Mouse (Mus musculus): Measurements from ENCODE around the gene Anks1b. TPM values are rescaled to one million over a fixed set of nuclear protein-coding genes. Genes with fewer than 3 reads are reported as not detected.

The Anks1b gene
- polyA plus RNA-seq, 1 experiment from 2014 or later, result 1.9 TPM

- Histone ChIP-seq H3K27me3 (replicated peaks) (no peaks in the 10 kb centered on the region), H3K36me3 (no peaks in the 10 kb centered on the region), H3K9me3 (no peaks in the 10 kb centered on the region), H3K4me2 (no peak overlapping the region), H3K9ac (no peak overlapping the region), H3K4me3 (replicated peaks) (no peak overlapping the region), H3K4me1 (no peaks in the 10 kb centered on the region), H3K27ac (no peak overlapping the region)
- no peak for ATAC-seq (ENCODE audit: insufficient read depth, low FRiP score, low read depth)
- WGBS, result 51% methylated on average over 7 of the region's 7 CpGs
Measured at GRCm38 (mm10) chr10:90771046-90771445, 897.7 kb downstream of the Anks1b start.

GRCm38 (mm10) chr10:90771471-90772226 lies 898.3 kb downstream of the Anks1b start:
- Histone ChIP-seq H3K4me1 (no peaks in the 10 kb centered on the region), H3K9ac (no peak overlapping the region), H3K4me3 (replicated peaks) (no peak overlapping the region), H3K36me3 (no peaks in the 10 kb centered on the region), H3K27ac (no peak overlapping the region), H3K27me3 (replicated peaks) (no peaks in the 10 kb centered on the region), H3K9me3 (no peaks in the 10 kb centered on the region), H3K4me2 (no peak overlapping the region)
- no peak for ATAC-seq (ENCODE audit: insufficient read depth, low FRiP score, low read depth)
- 9% methylated on average over 15 of the region's 15 CpGs for WGBS

GRCm38 (mm10) chr10:90779561-90780400 lies 906.5 kb downstream of the Anks1b start:
- ATAC-seq (ENCODE audit: insufficient read depth, low FRiP score, low read depth), result no peak
- WGBS, result 54% methylated on average over 13 of the region's 13 CpGs
- Histone ChIP-seq H3K9me3 (no peaks in the 10 kb centered on the region), H3K4me2 (no peak overlapping the region), H3K4me1 (no peaks in the 10 kb centered on the region), H3K4me3 (replicated peaks) (no peak overlapping the region), H3K9ac (no peak overlapping the region), H3K27me3 (replicated peaks) (no peaks in the 10 kb centered on the region), H3K27ac (no peak overlapping the region), H3K36me3 (no peaks in the 10 kb centered on the region)

- 66% methylated on average over 4 of the region's 4 CpGs for WGBS
- no peak overlapping the region for H3K9ac ChIP-seq
- H3K4me3 ChIP-seq (replicated peaks), result no peak overlapping the region
- no peak overlapping the region for H3K27ac ChIP-seq
- no peaks in the 10 kb centered on the region for H3K27me3 ChIP-seq (replicated peaks)
- no peaks in the 10 kb centered on the region for H3K36me3 ChIP-seq
- no peak for ATAC-seq (ENCODE audit: insufficient read depth, low FRiP score, low read depth)
- H3K4me1 ChIP-seq, result no peaks in the 10 kb centered on the region
- no peaks in the 10 kb centered on the region for H3K9me3 ChIP-seq
- H3K4me2 ChIP-seq, result no peak overlapping the region
Measured at GRCm38 (mm10) chr10:90784981-90785650, 911.8 kb downstream of the Anks1b start.

GRCm38 (mm10) chr10:90785680-90786079 lies 912.4 kb downstream of the Anks1b start:
- no peak overlapping the region for H3K27ac ChIP-seq
- H3K9ac ChIP-seq, result no peak overlapping the region
- no peak for ATAC-seq (ENCODE audit: insufficient read depth, low FRiP score, low read depth)
- H3K36me3 ChIP-seq, result no peaks in the 10 kb centered on the region
- no peaks in the 10 kb centered on the region for H3K27me3 ChIP-seq (replicated peaks)
- H3K4me3 ChIP-seq (replicated peaks), result no peak overlapping the region
- H3K9me3 ChIP-seq, result no peaks in the 10 kb centered on the region
- no peaks in the 10 kb centered on the region for H3K4me1 ChIP-seq
- 85% methylated on average over 8 of the region's 8 CpGs for WGBS
- H3K4me2 ChIP-seq, result no peak overlapping the region

GRCm38 (mm10) chr10:90803112-90803511 lies 929.8 kb downstream of the Anks1b start:
- Histone ChIP-seq H3K4me1 (no peaks in the 10 kb centered on the region), H3K36me3 (no peaks in the 10 kb centered on the region), H3K4me3 (replicated peaks) (no peak overlapping the region), H3K27ac (no peak overlapping the region), H3K9ac (no peak overlapping the region), H3K27me3 (replicated peaks) (no peaks in the 10 kb centered on the region), H3K4me2 (no peak overlapping the region), H3K9me3 (no peaks in the 10 kb centered on the region)
- WGBS, result 47% methylated on average over 6 of the region's 6 CpGs
- ATAC-seq (ENCODE audit: insufficient read depth, low FRiP score, low read depth), result no peak

GRCm38 (mm10) chr10:90804602-90805095 lies 931.3 kb downstream of the Anks1b start:
- Histone ChIP-seq H3K36me3 (no peaks in the 10 kb centered on the region), H3K4me2 (no peak overlapping the region), H3K4me3 (replicated peaks) (no peak overlapping the region), H3K27me3 (replicated peaks) (no peaks in the 10 kb centered on the region), H3K9ac (no peak overlapping the region), H3K9me3 (no peaks in the 10 kb centered on the region), H3K4me1 (no peaks in the 10 kb centered on the region), H3K27ac (no peak overlapping the region)
- ATAC-seq (ENCODE audit: insufficient read depth, low FRiP score, low read depth), result no peak
- WGBS, result 30% methylated on average over 4 of the region's 4 CpGs

- no peak for ATAC-seq (ENCODE audit: insufficient read depth, low FRiP score, low read depth)
- Histone ChIP-seq H3K27me3 (replicated peaks) (no peaks in the 10 kb centered on the region), H3K4me3 (replicated peaks) (no peak overlapping the region), H3K9me3 (no peaks in the 10 kb centered on the region), H3K27ac (no peak overlapping the region), H3K4me2 (no peak overlapping the region), H3K9ac (no peak overlapping the region), H3K36me3 (no peaks in the 10 kb centered on the region), H3K4me1 (no peaks in the 10 kb centered on the region)
- 84% methylated on average over 8 of the region's 8 CpGs for WGBS
Measured at GRCm38 (mm10) chr10:90808616-90809310, 935.5 kb downstream of the Anks1b start.

GRCm38 (mm10) chr10:90809911-90810590 lies 936.7 kb downstream of the Anks1b start:
- Histone ChIP-seq H3K4me2 (no peak overlapping the region), H3K4me3 (replicated peaks) (no peak overlapping the region), H3K27me3 (replicated peaks) (no peaks in the 10 kb centered on the region), H3K36me3 (no peaks in the 10 kb centered on the region), H3K9me3 (no peaks in the 10 kb centered on the region), H3K27ac (no peak overlapping the region), H3K4me1 (no peaks in the 10 kb centered on the region), H3K9ac (no peak overlapping the region)
- WGBS, result 37% methylated on average over 8 of the region's 8 CpGs
- no peak for ATAC-seq (ENCODE audit: insufficient read depth, low FRiP score, low read depth)

- H3K9me3 ChIP-seq, result no peaks in the 10 kb centered on the region
- no peak overlapping the region for H3K4me3 ChIP-seq (replicated peaks)
- no peak overlapping the region for H3K9ac ChIP-seq
- no peaks in the 10 kb centered on the region for H3K36me3 ChIP-seq
- no peaks in the 10 kb centered on the region for H3K27me3 ChIP-seq (replicated peaks)
- H3K27ac ChIP-seq, result no peak overlapping the region
- no peaks in the 10 kb centered on the region for H3K4me1 ChIP-seq
- WGBS, result 70% methylated on average over 4 of the region's 4 CpGs
- ATAC-seq (ENCODE audit: insufficient read depth, low FRiP score, low read depth), result no peak
- no peak overlapping the region for H3K4me2 ChIP-seq
Measured at GRCm38 (mm10) chr10:90811446-90811845, 938.1 kb downstream of the Anks1b start.

- WGBS, result 89% methylated on average over 5 of the region's 5 CpGs
- ATAC-seq (ENCODE audit: insufficient read depth, low FRiP score, low read depth), result no peak
- H3K9ac ChIP-seq, result no peak overlapping the region
Measured at GRCm38 (mm10) chr10:90813326-90813725, 940.0 kb downstream of the Anks1b start.

More at GRCm38 (mm10) chr10:90813326-90813725, 940.0 kb downstream of the Anks1b start:
- H3K4me2 ChIP-seq, result no peak overlapping the region
- H3K9me3 ChIP-seq, result no peaks in the 10 kb centered on the region
- H3K27ac ChIP-seq, result no peak overlapping the region
- no peaks in the 10 kb centered on the region for H3K27me3 ChIP-seq (replicated peaks)
- no peaks in the 10 kb centered on the region for H3K4me1 ChIP-seq
- H3K36me3 ChIP-seq, result no peaks in the 10 kb centered on the region
- H3K4me3 ChIP-seq (replicated peaks), result no peak overlapping the region

All from stomach, embryonic 15.5 days (tissue).